Mouse (Mus musculus): ENCODE data around the gene Prg3.

The Prg3 gene

DNA sequence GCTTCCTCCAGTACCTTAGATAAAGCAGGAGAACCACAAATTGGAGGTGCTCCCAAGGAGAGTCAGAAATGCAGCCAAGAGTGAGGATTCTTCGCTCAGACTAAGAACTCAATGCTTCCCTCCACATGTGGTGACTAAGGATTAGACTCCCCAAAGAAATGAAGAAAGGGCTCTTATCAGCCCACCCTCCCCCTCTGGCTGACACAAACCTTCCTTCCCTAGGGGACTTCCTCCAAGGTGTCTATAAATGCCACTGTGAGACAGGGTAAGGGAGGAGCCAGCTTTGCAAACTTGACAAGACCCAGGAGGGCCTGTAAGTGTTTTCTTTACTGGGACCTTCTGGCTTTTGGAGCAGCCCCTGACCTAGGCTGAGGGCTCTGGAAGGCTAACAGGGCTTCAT is 7.8 kb upstream of the Prg3 start, which contains the start of gene Prg2:
TSS of gene Prg2 (plus strand) at position 274 of the 400 bp plus-strand sequence.
- peak; percentile 58 for DNase-seq (ENCODE audit: extremely low read depth, low read depth)

- DNase-seq (ENCODE audit: extremely low read depth, low read depth): no peak
Measured at GRCm38 (mm10) chr2:84996376-84996775, 8.4 kb downstream of the Prg3 start.

DNA sequence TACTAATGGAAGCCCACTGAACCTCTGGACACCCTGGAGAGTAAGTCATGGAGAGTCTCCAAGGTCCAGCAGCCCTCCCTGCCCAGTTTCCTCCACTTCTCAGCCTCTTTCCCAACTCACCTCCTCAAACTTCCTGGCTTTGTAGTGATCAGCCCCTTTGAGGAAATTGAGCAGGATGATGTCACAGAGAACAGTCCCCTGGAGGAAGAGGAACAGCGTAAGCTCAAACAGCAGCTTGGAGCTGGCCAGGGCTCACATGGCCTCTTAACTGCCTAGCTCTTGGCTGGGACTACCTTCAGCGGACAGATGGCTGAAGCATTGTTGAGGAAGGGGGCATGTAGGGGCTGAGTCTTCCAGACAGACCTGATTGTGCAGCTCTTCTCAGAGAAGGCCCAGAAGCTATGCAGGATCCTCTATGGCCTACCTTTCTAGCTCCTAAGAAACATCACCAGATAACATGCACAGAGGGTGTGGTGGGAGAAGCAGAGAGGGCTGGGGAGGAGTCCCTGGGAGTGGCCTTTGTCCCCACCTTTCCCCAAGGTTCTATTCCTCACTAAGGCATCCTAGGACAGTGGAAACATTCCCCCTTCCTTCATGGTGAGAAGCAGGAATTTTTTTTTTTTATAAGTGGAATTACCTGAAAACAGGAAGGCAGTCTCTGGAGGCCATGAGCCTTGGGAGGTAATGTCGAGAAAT is 11.6 kb downstream of the Prg3 start:
- no peak for DNase-seq (ENCODE audit: extremely low read depth, low read depth)

DNA sequence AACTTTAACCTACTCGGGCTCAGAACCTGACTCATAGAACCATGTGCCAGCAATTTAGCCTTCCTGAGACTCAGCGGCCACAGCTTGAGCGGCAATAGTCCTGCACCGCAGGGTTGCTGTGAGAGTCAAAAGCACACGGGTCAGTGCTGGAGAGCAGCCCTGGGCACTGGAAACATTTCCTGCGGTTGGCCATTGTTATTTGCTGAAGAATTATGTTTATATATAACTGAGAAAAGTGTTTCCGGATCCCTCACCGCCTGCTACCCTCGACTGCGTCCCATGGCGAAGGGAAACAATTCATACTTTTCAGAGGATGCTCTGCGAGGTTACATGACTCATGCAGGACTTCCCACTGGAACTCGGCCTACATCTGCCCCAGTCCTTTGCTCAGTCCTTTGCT is 13.5 kb downstream of the Prg3 start:
- no peak for DNase-seq (ENCODE audit: extremely low read depth, low read depth)

- no peak for DNase-seq (ENCODE audit: extremely low read depth, low read depth)
Measured at GRCm38 (mm10) chr2:85002575-85002974, 14.6 kb downstream of the Prg3 start.

DNA sequence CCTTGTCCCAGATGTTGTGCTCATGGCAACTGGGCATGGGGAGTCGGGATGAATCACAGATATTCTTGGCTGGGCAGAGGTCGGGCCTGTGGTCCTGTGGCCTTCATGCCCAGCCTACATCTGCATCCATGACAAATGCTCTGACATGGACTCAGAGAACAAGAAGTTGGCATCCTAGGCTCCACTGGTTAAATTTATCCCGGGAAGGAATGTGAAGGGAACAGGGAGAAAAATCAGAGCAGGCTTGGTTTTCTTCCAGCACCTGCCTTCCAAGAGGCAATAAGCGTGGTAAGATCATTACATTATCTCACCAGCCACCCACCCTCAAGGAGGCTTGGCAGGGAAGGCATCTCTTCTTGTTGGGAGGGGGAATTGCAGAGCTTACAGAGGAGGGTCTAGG is 16.3 kb downstream of the Prg3 start:
- no peak for DNase-seq (ENCODE audit: extremely low read depth, low read depth)

DNA sequence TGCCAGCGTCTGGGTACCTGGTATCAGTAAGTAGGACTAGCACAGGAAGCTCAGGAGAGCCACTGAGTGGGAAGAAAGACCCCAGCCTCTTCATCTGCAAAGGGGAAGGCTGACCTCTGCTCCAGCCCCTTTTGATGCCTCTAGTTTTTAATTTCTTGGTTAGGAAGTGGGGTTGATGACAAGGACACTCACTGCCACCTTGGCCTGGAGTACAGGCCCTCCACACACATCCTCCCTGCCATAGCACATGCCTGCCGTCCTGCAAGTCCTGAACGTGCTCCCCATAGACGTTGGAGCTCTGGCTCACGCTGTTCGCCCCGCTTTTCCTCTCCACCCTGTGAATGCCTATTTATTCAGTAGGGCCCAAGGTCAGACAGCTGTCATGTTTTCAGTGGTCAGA is 18.6 kb downstream of the Prg3 start:
- no peak for DNase-seq (ENCODE audit: extremely low read depth, low read depth)

GRCm38 (mm10) chr2:85007729-85008128 is 19.7 kb downstream of the Prg3 start:
- DNase-seq (ENCODE audit: extremely low read depth, low read depth): peak; percentile 43

- DNase-seq (ENCODE audit: extremely low read depth, low read depth): no peak
Measured at GRCm38 (mm10) chr2:85009212-85009611, 21.2 kb downstream of the Prg3 start.

DNA sequence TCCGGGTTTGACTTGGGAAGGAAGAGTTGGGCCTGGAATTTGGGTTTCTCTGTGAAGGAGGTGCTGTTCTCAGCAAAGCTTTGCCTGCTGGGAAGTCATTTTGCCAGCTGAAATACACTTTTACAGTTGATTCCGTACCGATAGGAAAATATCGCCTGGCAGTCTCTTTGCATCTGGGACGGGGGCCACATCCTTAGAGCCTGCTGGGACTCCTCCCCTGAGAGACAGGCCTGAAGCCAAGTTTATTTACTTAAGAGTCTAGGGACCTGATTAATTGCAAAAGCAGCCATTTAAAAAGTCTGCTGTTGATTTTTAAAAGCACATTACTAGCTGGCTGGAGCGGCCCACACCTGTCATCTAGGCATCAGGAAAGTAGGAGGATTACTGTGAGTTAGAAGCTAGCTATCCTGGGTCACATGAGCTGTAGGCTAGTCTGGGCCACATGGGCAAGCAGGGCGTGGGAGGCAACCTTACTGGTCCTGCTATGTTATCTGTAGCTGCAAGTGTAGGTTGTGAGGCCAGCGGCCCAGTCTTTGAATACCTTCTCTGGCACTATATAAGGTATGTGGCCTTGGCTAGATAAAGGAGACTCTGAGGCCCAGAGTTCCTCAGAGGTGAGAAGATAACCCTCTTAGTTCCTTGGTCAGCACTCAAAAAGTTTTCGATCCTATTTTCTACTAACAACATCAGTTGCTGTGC is 24.0 kb downstream of the Prg3 start:
- no peak for DNase-seq (ENCODE audit: extremely low read depth, low read depth)

DNA sequence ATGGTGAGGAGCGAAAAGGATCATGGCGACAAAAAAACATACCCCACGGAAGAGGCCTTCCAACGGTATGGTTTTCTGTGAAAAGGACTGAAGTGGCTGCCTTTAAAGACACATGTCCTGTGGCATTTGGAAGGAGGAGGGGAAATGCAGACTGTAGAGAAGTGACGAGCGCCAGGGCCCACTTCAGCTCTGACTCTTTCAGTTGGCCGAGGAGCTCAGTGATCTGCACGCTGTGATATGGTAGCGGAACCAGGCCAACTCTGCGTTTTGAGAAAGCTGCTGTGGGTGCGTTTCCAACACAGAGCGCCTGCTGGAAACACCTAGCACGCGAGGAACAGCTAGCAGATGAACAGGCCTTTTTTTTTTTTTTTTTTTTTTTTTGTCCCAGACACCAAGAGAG is 24.7 kb downstream of the Prg3 start:
- DNase-seq (ENCODE audit: extremely low read depth, low read depth): no peak

GRCm38 (mm10) chr2:85013826-85014587 is 26.0 kb downstream of the Prg3 start:
- no peak for DNase-seq (ENCODE audit: extremely low read depth, low read depth)

- DNase-seq (ENCODE audit: extremely low read depth, low read depth): no peak
Measured at GRCm38 (mm10) chr2:85014588-85014982, 26.6 kb downstream of the Prg3 start.

DNA sequence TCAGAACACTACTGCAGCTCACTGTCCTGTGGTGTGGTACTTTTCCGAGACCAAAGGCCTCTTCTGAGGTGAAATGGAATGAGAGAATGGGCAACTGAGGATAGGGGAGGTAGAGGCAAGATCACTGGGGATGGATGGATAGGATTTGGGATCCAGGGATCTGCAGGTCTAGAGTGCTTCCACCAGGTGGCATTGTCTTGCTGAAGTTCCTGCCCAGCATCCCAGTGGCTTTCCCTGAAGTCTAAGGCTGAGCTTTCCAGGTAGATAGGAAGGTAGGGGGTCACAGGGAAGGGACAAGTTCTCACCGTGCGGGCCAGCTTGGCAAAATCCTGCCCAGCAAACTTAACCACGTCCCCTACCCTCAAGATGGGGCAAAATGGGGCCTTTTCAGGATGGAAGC is 34.0 kb downstream of the Prg3 start:
- no peak for DNase-seq (ENCODE audit: extremely low read depth, low read depth)

GRCm38 (mm10) chr2:85026178-85026577 is 38.2 kb downstream of the Prg3 start:
- no peak for DNase-seq (ENCODE audit: extremely low read depth, low read depth)

DNA sequence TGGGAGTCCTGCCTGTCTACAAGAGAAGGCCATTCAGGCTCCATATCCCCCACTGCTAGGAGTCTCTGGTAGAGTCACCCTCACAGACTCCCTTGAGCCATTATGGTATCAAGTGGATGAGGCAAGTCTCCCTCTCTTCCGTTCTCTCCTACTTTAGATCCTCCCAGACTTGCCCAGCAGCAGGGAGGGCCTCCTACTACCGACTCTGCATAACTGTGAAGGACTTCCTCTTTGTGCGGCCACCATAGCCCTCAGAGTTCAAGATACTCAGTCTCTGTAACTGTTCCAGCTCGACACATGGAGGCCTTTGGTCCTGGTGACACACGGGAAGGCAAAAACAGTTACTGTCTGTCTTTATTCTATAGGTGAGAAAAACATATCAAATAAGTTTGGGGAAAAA is 39.3 kb downstream of the Prg3 start:
- DNase-seq (ENCODE audit: extremely low read depth, low read depth): peak; percentile 53

DNA sequence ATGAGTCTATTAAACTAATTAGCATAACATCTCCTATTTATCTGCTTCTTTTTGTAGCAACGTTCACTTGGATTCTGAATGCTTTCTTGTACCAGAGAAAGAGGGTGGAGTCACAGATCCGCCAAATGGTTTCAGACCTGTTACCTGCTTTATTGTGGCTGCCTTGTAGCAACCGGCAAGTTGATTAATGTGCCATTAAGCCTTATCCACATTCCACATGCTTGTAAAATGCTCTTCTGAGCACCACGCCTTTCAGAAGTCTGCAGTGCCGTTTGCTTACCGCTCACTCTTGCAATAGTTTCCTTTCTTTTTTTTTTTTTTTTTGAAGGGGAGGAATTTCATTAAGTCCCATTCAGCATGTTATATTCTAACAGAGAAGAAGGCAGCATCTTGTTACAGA is 41.9 kb downstream of the Prg3 start:
- no peak for DNase-seq (ENCODE audit: extremely low read depth, low read depth)

DNA sequence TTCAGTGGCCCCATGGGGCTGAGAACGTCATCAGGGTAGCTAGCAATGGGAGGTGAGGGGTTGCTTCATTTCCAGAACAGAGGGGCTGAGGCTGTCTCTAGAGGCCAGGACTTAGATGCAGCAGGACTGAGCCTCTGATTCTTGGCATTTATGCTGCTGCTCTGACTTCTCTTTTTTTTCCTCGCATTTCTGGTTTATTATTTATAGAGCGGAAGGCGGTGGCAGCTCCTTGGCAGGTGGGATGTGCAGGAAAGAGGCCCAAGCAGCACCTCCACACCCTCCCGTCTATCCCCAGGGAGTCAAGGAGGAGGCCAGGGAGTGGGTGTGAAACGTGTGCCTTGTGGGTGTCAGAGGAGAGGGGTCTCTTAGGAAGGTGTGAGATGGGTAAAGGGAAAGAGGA is 43.0 kb downstream of the Prg3 start:
- no peak for DNase-seq (ENCODE audit: extremely low read depth, low read depth)

- no peak for DNase-seq (ENCODE audit: extremely low read depth, low read depth)
Measured at GRCm38 (mm10) chr2:85033121-85033520, 45.1 kb downstream of the Prg3 start.

- no peak for DNase-seq (ENCODE audit: extremely low read depth, low read depth)
Measured at GRCm38 (mm10) chr2:85034169-85034568, 46.2 kb downstream of the Prg3 start.

DNA sequence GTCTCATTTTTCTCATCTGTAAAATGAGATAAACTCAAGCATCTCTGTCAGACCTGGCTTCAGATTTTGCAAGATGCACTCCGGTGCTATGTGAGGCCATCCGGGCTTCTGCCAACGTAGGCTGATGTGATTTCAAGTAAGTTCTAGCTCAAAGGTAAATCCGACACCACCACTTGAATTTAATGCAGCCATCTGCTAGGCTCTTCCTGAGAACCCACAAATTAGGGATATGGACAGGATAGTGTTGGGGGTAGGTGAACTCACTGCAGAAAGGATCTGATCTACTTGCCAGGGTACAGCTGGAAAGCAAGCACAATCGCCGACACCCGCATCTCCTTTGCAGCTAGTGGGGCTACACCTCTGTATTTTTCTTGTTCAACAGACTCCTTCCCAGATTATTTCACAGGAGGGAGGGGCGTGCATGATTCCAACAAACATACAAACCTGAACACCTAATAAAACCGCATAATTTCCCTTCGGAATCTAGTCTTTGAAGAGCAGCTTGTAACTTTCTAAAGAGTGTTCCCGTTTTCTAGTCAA is 48.6 kb downstream of the Prg3 start:
- DNase-seq (ENCODE audit: extremely low read depth, low read depth): no peak
